Mouse (Mus musculus) urinary bladder, postnatal 0 days (tissue): ENCODE measurements around the gene Olfr476. TPM values are rescaled to one million over a fixed set of nuclear protein-coding genes. Genes with fewer than 3 reads are reported as not detected.

Experiments
- polyA plus RNA-seq: library from polyadenylated mRNA; unstranded; fragments of >200 nt; fragmentation: Nextera tagmentation; extraction: Ambion mirVana; gene quantifications from 2 replicates; pipeline ENCODE4 v1.2.1, GENCODE M21; 2015

Olfr476 gene
- polyA plus RNA-seq = not detected in 2 replicates

GRCm38 (mm10) chr7:107964503-107964902, at the start of gene Olfr476:
Gene Olfr476 (plus strand): TSS chr7:107964803.

DNA sequence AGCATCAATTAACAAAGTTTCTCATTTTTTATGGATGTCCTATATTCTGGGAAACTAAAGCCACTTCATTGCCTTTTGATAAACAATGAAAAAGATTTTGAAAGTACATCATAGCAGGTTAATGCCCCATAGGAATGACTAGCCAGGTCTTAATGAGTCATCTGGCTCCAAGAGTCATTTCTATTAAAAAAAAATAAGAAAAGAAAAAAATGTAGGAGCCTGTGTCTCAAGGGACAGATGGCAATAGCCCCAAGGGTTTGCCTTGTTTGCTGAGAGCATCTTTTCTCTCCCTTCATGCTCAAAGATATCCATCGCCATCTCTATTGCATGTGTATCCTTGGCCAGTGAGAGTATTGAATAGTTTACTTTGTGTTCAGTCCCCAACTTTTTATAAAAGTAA, 34.5 kb upstream of the Olfr476 start, which contains the start of gene Olfr473:
Gene Olfr473 (plus strand): TSS at position 301 of the 400 bp plus-strand sequence.

DNA sequence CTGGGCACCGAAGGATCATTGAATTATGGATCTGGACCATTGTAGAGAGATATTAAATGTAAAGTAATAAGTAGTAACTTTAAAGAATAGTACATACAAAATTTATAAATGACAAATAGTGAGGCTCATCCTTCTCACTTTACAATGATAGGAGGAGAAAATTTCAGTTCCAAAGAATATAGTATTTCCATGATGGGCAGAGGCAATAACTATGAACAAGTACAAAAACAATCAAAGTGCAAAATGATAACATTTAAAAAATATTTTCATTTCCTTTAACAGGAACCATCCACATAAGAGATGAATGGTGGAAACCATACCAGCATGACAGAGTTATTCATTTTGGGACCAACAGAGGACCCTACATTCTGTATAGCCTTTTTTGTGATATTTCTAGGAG, 10.3 kb upstream of the Olfr476 start, which contains the start of gene Olfr474:
Gene Olfr474 (plus strand): TSS at position 301 of the 400 bp plus-strand sequence.

GRCm38 (mm10) chr7:107986393-107986792, 21.8 kb downstream of the Olfr476 start, which contains the start of gene Olfr477:
Gene Olfr477 (plus strand): TSS chr7:107986693.

Other genes starting within 250 kb of the Olfr476 start
- gene Cyb5r2, start 206.8 kb upstream of the Olfr476 start, polyA plus RNA-seq = 0.34 and 0.39 TPM in 2 replicates
- not detected in 2 replicates for gene Ovch2, start 163.6 kb upstream of the Olfr476 start, polyA plus RNA-seq
- not detected in 2 replicates for gene Olfr467, start 152.5 kb upstream of the Olfr476 start, polyA plus RNA-seq
- gene Olfr469, start 139.3 kb upstream of the Olfr476 start, polyA plus RNA-seq = not detected in 2 replicates
- gene Olfr470, start 117.3 kb upstream of the Olfr476 start, polyA plus RNA-seq = not detected in 2 replicates
- gene Olfr472, start 66.9 kb upstream of the Olfr476 start, polyA plus RNA-seq = not detected in 2 replicates
- gene Olfr473, start 34.4 kb upstream of the Olfr476 start, polyA plus RNA-seq = not detected in 2 replicates
- gene Olfr474, start 10.2 kb upstream of the Olfr476 start, polyA plus RNA-seq = not detected in 2 replicates
- not detected in 2 replicates for gene Olfr477, start 21.9 kb downstream of the Olfr476 start, polyA plus RNA-seq
- not detected in 2 replicates for gene Olfr478, start 69.2 kb downstream of the Olfr476 start, polyA plus RNA-seq
- gene Olfr479, start 85.9 kb downstream of the Olfr476 start, polyA plus RNA-seq = not detected in 2 replicates
- gene Olfr480, start 102.5 kb downstream of the Olfr476 start, polyA plus RNA-seq = not detected in 2 replicates
- not detected in 2 replicates for gene Olfr481, start 115.1 kb downstream of the Olfr476 start, polyA plus RNA-seq
- 0.12 TPM in 1 of 2 replicates, not detected in the other for gene Olfr482, start 132.8 kb downstream of the Olfr476 start, polyA plus RNA-seq
- gene Olfr483, start 136.0 kb downstream of the Olfr476 start, polyA plus RNA-seq = not detected in 2 replicates
- gene Olfr484, start 162.6 kb downstream of the Olfr476 start, polyA plus RNA-seq = not detected in 2 replicates
- gene Olfr485, start 195.1 kb downstream of the Olfr476 start, polyA plus RNA-seq = not detected in 2 replicates
- gene Olfr486, start 207.9 kb downstream of the Olfr476 start, polyA plus RNA-seq = not detected in 2 replicates
- gene Olfr487, start 249.8 kb downstream of the Olfr476 start, polyA plus RNA-seq = not detected in 2 replicates